Mouse (Mus musculus) MEL-GATA-1-ER (cell line): ENCODE data around the gene Syt13.

ENCODE experiments used
- DNase-seq: peaks from one replicate; pipeline ENCODE4 v3.0.0-alpha.2; 2012; ENCODE audit warnings: low read depth; ENCODE audit errors: extremely low read depth

Syt13 gene

DNA sequence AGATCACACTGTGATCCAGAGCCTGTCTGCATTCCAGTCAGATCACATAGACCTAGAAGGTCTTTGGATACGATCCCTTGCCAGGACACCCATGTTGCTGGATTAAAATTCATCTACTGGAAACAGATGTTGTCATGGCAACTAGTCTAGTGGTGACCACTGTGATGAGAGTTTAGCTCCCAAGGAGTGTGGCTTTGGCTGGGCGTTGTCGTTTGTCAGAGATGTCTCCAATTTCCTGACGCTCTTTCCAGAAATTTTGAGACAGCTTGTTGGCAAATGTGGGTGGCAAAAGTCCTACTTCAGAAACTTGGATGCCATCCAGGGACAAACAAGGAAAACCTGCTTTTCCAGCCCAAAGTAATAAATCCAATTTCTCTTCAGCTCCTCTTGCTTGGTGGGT is 43.7 kb downstream of the Syt13 start:
- DNase-seq, result no peak

- peak; percentile 78 for DNase-seq
Observed at GRCm38 (mm10) chr2:92964345-92964744, 49.4 kb downstream of the Syt13 start.

- DNase-seq, result no peak
Observed at GRCm38 (mm10) chr2:92966257-92966656, 51.4 kb downstream of the Syt13 start.

GRCm38 (mm10) chr2:92967032-92967838 is 52.3 kb downstream of the Syt13 start:
- DNase-seq, result no peak

- DNase-seq, result no peak
Observed at GRCm38 (mm10) chr2:92967839-92968166, 52.9 kb downstream of the Syt13 start.

DNA sequence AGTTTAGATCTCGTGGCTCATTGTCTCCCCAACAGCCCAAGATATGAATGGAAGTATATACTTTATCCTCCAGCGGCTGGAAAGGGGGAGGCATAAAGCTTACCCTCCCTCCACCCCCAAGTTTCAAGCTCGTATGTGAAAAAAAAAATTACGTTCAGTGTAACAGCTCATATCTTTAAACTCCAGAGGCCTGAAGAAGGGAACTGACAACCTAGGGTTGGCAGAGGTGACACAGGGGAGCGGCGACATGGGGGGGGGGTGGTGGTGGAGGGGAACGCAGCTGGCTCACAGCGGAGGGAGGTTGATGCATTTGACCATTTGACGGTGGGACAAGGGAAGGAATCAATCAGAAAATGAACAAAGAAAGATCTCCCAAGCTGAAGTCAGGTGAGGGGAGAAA is 56.2 kb downstream of the Syt13 start:
- DNase-seq, result peak; percentile 63

- DNase-seq, result no peak
Observed at GRCm38 (mm10) chr2:92971536-92971935, 56.6 kb downstream of the Syt13 start.

DNA sequence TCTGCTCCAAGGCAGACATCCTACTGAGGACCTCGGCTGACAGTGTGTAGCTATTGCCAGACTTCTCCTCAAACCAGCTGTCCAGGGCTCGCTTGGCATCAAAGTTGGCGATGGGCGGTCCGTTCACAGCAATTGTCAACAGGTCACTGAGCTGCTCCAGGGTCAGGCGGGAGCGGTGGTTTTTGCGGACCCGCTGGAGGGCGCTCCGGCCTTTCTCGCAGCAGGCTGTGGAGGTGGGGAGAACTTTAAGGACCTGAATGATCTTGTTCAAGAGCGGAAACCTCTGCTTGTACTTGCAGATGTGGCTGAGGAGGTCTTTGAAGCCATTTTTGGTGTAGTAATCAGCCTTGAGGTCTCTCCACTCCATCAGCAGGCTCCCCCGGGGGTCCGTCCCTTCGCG is 57.2 kb downstream of the Syt13 start:
- DNase-seq, result no peak

GRCm38 (mm10) chr2:92973646-92974045 is 58.7 kb downstream of the Syt13 start:
- DNase-seq, result no peak

GRCm38 (mm10) chr2:92975031-92975790 is 60.3 kb downstream of the Syt13 start:
- DNase-seq, result no peak

GRCm38 (mm10) chr2:92980165-92980564 is 65.3 kb downstream of the Syt13 start:
- DNase-seq, result no peak

- DNase-seq, result peak; percentile 13
Observed at GRCm38 (mm10) chr2:92982591-92983272, 67.8 kb downstream of the Syt13 start.

- DNase-seq, result peak; percentile 93
Observed at GRCm38 (mm10) chr2:92983273-92983620, 68.3 kb downstream of the Syt13 start.

GRCm38 (mm10) chr2:92984321-92985108 is 69.6 kb downstream of the Syt13 start:
- DNase-seq, result no peak

DNA sequence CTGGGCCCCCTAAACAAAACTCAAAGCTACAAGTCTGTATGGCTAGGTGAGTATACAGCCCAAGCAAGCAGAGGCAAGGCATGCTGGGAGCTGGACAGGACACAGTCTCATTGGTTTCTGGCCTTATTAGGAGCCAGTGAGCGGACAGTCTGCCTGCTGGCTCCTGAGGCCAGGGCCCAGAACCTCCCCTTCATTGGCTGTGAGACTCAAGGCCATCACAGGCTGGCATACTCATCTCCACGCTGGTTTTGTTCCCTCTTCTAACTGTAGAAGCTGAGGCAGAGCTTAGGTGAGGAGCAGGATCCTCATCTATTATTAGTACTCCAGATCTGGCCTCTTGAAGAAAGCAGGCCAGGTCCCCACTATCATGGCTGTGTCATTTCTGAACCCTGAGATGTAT is 70.3 kb downstream of the Syt13 start:
- no peak for DNase-seq

DNA sequence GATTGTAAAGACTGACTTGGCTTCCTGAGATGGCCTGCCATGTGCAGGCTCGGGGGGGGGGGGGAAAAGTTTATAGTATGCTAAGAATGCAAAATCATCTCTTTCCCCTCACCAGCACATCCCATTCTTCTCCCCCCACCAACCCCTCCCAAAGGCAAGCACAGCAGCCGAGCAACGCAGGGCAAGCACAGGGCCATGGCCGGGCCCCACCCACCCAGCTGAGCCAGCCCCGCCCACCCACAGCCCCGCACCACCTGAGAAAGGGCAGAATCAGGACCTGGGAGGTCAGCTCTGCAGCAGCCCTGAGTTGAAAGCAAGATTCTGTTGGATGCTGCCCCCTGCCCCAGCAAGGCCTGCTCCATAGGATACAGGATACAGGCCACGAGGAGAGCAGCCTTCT is 70.7 kb downstream of the Syt13 start:
- DNase-seq, result no peak

DNA sequence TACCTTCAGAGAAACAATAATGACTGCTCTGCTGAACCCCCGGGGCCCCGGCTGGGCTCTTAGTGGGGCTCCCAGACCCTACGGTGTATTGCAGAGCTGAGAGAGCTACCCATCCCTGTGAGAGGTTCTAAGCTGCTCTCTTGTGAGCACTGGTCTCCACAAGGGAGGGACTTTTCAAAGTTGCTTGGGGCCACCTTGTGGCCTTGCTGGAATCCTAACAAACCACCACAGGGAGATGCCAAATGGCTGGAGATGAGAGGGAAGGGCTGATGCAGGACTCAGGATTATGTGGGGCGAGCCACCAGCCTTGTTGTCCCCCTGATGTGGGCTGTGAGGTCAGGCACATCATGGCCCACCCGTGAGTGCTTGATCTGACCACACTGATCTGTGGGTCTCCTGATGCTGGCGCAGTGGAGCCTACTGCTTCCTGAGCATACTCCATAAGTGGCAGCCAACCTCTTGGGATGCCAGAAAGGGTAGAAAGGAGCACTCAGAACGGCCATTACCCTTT is 72.3 kb downstream of the Syt13 start:
- no peak for DNase-seq

- DNase-seq, result peak; percentile 10
Observed at GRCm38 (mm10) chr2:92987901-92988631, 73.2 kb downstream of the Syt13 start.

- no peak for DNase-seq
Observed at GRCm38 (mm10) chr2:92989593-92989992, 74.7 kb downstream of the Syt13 start.

DNA sequence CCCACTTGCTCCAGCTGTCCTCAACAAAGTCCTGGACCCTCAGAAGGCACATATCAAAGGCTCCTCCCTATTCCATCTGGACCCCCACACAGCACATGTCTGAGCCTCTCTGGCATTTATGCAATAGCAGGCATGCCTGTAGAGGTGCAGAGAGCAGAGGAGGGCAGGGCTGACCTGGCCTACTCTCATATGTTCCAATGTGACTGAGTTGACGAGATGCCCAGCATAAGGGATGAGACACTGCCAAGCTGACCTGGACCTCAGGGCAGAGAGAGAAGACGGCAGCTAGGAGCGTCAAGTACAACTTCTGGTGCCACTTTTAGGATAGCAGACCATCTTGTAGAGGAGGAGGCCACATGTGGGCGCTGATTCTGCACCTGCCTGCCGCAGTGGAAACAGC is 77.1 kb downstream of the Syt13 start:
- no peak for DNase-seq

DNA sequence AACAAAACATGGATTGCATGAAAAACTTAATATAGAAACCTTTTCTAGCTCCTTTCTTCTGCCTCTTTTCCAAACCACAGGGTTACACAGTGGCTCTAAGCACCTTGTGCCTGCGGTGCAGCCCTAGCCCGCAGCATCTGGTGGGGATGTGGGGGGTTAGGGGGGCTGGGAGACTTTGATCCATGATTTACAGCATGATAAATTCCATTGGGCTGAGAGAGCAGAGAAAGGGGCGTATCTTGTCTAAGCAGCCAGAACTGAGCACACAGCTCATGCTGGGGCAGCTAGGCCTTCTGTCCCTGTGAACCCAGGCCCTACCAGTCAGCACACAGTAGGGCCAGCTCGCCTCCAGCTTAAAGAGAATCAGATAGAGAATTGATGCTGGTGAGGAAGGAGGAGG is 90.1 kb downstream of the Syt13 start:
- DNase-seq, result no peak
